Mouse (Mus musculus) testis, adult 2 months (tissue): Measurements from ENCODE around the gene Slc25a27.

Experiments
- CTCF ChIP-seq: fragments of 200-500 bp; IDR thresholded peaks from 2 replicates; pipeline ENCODE4 v1.5.1; 2012; ENCODE audit warnings: low read depth, mild to moderate bottlenecking, inconsistent platforms, low read length, moderate library complexity; ENCODE audit not compliant: control insufficient read depth, insufficient read depth, insufficient replicate concordance
- POLR2A ChIP-seq: fragments of 200-500 bp; IDR thresholded peaks from 2 replicates; pipeline ENCODE4 v1.6.1; 2012; ENCODE audit warnings: low read depth, mild to moderate bottlenecking, inconsistent platforms, low read length, moderate library complexity; ENCODE audit not compliant: control insufficient read depth

DNA sequence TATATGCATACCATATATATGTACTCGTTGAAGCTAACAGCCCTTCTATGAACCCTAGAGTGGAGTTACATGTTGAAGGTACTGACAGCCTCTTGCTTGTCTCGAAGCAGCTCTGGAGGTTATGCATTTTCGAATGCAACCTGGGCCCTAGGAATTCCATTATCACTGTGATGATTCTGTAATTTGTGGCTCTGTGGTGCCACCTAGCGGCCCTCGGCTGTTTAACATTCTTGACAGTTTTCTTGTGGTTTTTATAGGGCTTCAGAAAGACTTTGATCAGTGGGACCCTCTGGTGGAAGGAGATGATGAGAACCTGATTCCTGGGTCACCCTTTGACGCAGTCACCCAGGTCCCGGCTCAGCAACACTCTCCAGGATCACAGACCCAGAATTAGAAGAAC, 55.4 kb downstream of the Slc25a27 start:
- TF ChIP-seq CTCF (peak; percentile 12; the same call in 1 of the 2 replicates), POLR2A (no peak)
